Mouse (Mus musculus) intestine, embryonic 16.5 days (tissue): ENCODE measurements at regions not wholly inside any gene's neighbourhood (a gene's known extent, or its start where the extent isn't known, plus 50 kb on each side); places are given as distances from the start of the nearest gene placed in this dataset.

Source experiments
- ATAC-seq: fragments of 200-750 bp; cut with Nextera tagmentation; 2 replicates; pipeline ENCODE4 v1.8.0; 2017; ENCODE audit warnings: moderate TSS enrichment, moderate library complexity
- H3K27ac ChIP-seq: fragments of 300-500 bp; sonication (generic); 2 replicates; pipeline ENCODE4 v1.5.1; 2014; ENCODE audit warnings: mild to moderate bottlenecking, low read length
- H3K27me3 ChIP-seq: fragments of 300-500 bp; sonication (generic); replicated peaks from 2 replicates; pipeline ENCODE4 v1.6.1; 2014; ENCODE audit warnings: low read length, control low read depth, mixed read lengths; ENCODE audit not compliant: control insufficient read depth, insufficient read depth
- H3K36me3 ChIP-seq: fragments of 300-500 bp; sonication (generic); 2 replicates; pipeline ENCODE4 v1.6.1; 2014; ENCODE audit warnings: low read length, control low read depth; ENCODE audit not compliant: control insufficient read depth, insufficient read depth
- H3K4me1 ChIP-seq: fragments of 300-500 bp; sonication (generic); 2 replicates; pipeline ENCODE4 v1.6.1; 2014; ENCODE audit warnings: low read length, control low read depth, mixed read lengths; ENCODE audit not compliant: control insufficient read depth, insufficient read depth
- H3K4me2 ChIP-seq: fragments of 300-500 bp; sonication (generic); 2 replicates; pipeline ENCODE4 v1.6.1; 2014; ENCODE audit warnings: low read depth, low read length, control low read depth
- H3K4me3 ChIP-seq: fragments of 300-500 bp; sonication (generic); 2 replicates; pipeline ENCODE4 v1.5.1; 2014; ENCODE audit warnings: mild to moderate bottlenecking, low read length
- H3K9ac ChIP-seq: fragments of 300-500 bp; sonication (generic); 2 replicates; pipeline ENCODE4 v1.6.1; 2014; ENCODE audit warnings: low read depth, low read length
- H3K9me3 ChIP-seq: fragments of 300-500 bp; sonication (generic); 2 replicates; pipeline ENCODE4 v1.6.1; 2016; ENCODE audit warnings: low read length, control low read depth; ENCODE audit not compliant: control insufficient read depth
- WGBS: fragments of 180-500 bp; shearing (Covaris S2); extraction: QIAGEN DNeasy Blood & Tissue Kit; methylation state at CpG from one replicate; pipeline ENCODE4 v1.1.7; 2014; 5-methylcytosine and 5-hydroxymethylcytosine counted together

- peak; percentile 53; the same call in 1 of the 2 replicates for ATAC-seq
- H3K27ac ChIP-seq, result no peak overlapping the region
Observed at GRCm38 (mm10) chr3:62241031-62241430, 97.1 kb upstream of the Arhgef26 start.

GRCm38 (mm10) chr3:62271703-62272102 is 66.4 kb upstream of the Arhgef26 start:
- Histone ChIP-seq H3K27me3 (no peaks in the 10 kb centered on the region), H3K27ac (no peak overlapping the region), H3K9ac (no peak overlapping the region), H3K4me2 (no peak overlapping the region), H3K36me3 (no peaks in the 10 kb centered on the region), H3K4me1 (no peaks in the 10 kb centered on the region), H3K4me3 (no peak overlapping the region), H3K9me3 (no peaks in the 10 kb centered on the region)
- WGBS, result 72% methylated on average over 4 of the region's 4 CpGs
- no peak for ATAC-seq

More at GRCm38 (mm10) chr3:62241031-62241430, 97.1 kb upstream of the Arhgef26 start:
- no peak overlapping the region for H3K4me3 ChIP-seq
- H3K4me2 ChIP-seq, result no peak overlapping the region
- no peak overlapping the region for H3K9ac ChIP-seq
- H3K36me3 ChIP-seq, result no peaks in the 10 kb centered on the region
- H3K27me3 ChIP-seq, result no peaks in the 10 kb centered on the region
- H3K4me1 ChIP-seq, result no peaks in the 10 kb centered on the region
- H3K9me3 ChIP-seq, result no peaks in the 10 kb centered on the region
- 56% methylated on average over 3 of the region's 3 CpGs for WGBS

DNA sequence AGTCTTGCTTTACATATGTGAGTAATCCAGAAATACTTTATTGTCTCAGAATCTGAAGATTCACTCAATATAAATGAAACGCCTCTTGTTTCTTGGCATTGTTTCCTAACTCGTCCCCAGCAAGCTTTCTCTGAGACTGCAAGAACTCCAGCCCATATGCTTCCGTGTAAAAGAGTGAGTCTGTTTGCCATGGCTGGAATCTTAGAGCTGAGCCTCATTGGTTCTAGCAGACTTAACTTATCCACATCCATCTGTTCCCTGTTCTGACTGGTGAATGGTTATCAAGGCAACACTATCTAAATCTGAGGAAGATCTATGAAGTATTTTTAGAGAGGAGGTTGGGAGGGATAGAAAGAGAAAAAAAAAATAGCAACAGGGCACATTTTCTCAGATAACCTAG is 59.9 kb upstream of the Arhgef26 start:
- ATAC-seq, result no peak
- Histone ChIP-seq H3K4me3 (no peak overlapping the region), H3K9me3 (no peaks in the 10 kb centered on the region), H3K36me3 (no peaks in the 10 kb centered on the region), H3K4me1 (0 out of 2 replicates have a peak, but pooled peaks cover 2% of the 10 kb centered on the region), H3K27me3 (no peaks in the 10 kb centered on the region), H3K4me2 (no peak overlapping the region), H3K27ac (no peak overlapping the region), H3K9ac (no peak overlapping the region)
- WGBS, result 72% methylated on average over 3 of the region's 3 CpGs

DNA sequence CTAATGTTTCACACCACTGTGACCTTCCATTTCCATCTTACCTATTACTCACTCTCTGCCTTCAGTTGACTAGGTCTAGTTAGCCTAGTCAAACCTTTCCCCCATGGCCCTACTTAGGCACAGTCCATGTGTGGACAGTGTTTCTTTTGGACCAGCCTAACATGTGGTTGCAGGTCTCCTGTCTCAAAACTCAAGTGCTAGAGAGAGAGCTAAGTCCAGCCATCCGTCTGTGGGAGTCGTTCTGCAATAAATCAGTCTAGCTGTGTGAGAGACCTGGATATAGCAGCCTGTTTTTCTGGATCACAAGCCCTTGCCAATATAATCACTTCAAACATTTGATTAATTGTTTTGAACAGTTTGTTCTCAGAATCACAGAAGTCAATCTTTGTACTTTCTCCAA is 57.2 kb upstream of the Arhgef26 start:
- H3K4me3 ChIP-seq, result no peak overlapping the region
- no peaks in the 10 kb centered on the region for H3K9me3 ChIP-seq
- H3K36me3 ChIP-seq, result no peaks in the 10 kb centered on the region
- ATAC-seq, result no peak
- WGBS, result 45% methylated on average over 2 of the region's 2 CpGs
- no peak overlapping the region for H3K27ac ChIP-seq
- H3K4me2 ChIP-seq, result no peak overlapping the region
- 0 out of 2 replicates have a peak, but pooled peaks cover 2% of the 10 kb centered on the region for H3K4me1 ChIP-seq
- no peak overlapping the region for H3K9ac ChIP-seq
- no peaks in the 10 kb centered on the region for H3K27me3 ChIP-seq
